Mouse (Mus musculus) monocyte, adult 2 months (primary cell): Measurements from ENCODE around the gene Rpp30.

Source experiments
- DNase-seq, 2 experiments: peaks; one replicate each; pipeline ENCODE4 v3.0.0; 2022; ENCODE audit warnings: low spot score in 2 of 2, low read depth in 1 of 2

Rpp30 gene

DNA sequence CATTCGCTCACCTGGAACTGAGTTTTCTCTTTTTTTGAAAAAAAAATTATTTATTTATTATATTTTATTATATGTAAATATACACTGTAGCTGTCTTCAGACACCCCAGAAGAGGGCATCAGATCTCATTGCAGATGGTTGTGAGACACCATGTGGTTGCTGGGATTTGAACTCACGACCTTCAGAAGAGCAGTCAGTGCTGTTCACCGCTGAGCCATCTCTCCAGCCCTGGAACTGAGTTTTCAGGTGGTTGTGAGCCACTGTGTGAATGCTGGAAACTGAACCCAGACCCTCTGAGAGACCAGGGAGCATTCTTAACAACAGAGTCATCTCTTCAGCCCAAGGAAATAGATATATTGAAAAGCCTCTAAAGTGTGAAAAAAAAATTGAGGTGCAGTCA is 44.9 kb downstream of the Rpp30 start:
- DNase-seq: no peak

DNA sequence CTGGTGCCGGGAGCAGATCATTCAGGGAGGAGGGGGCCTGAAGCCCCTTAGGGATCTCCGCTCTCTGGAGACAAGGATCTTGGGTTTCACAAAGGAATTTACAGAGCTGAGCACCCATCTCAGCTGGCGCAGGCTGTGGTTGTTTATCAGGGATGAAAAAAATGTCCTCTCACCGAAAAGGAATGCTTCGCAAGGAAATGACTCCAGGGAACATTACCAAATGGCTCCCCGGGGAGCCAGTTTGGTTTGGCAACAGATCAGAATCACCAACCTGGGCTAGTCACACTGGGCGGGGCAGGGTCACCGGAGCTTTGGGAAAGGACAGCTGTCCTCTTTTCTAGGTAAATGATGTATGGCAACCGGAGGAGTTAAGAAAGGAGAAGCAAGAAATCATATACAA is 45.7 kb downstream of the Rpp30 start:
- no peak for DNase-seq

GRCm38 (mm10) chr19:36129643-36130042 is 46.1 kb downstream of the Rpp30 start:
- DNase-seq: no peak

- no peak for DNase-seq
Measured at GRCm38 (mm10) chr19:36130181-36130580, 46.7 kb downstream of the Rpp30 start.

DNA sequence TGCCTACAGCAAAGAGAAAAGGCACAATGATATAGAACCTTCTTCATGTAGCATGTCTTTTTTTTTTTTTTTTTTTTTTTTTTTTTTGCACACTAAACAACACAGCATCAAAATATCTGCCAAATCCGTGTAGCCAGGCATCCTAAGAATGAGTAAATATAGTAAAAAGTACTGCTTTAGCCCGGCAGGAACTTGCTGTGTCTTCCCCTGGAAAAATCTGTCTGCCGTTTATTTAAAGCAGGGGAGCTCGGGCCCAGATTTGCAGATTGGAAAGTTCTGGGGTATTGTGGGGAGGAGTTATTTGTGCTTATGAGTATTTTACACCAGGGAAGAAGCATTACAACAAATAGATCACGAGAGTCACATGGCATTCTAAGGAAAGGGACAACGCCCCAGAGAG is 48.5 kb downstream of the Rpp30 start:
- no peak for DNase-seq

DNA sequence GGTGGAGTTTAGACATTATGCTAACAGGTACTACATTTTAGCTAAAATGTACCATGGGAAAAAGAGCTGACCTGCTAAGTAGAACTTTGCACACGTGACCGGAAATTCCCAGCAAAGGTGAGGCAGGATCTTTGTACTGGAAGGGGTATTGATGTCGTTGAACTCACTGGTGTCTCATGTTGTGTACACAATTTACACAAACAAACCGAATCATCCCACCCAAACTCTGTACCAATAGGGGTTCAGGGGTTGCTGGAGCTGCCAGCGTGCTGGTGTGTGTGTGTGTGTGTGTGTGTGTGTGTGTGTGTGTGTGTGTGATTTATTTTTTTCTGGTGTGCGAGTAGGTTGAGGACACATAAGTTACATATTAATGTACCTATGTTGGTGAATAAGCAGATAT is 49.5 kb downstream of the Rpp30 start:
- no peak for DNase-seq

- DNase-seq: no peak
Measured at GRCm38 (mm10) chr19:36133731-36134130, 50.2 kb downstream of the Rpp30 start.

GRCm38 (mm10) chr19:36143571-36143970 is 60.1 kb downstream of the Rpp30 start:
- no peak for DNase-seq

GRCm38 (mm10) chr19:36148578-36148977 is 65.1 kb downstream of the Rpp30 start:
- no peak for DNase-seq

GRCm38 (mm10) chr19:36150241-36151007 is 66.9 kb downstream of the Rpp30 start:
- no peak for DNase-seq
